Mouse (Mus musculus): ENCODE measurements at regions not wholly inside any gene's neighbourhood (a gene's known extent, or its start where the extent isn't known, plus 50 kb on each side); places are given as distances from the start of the nearest gene placed in this dataset.

- peak; percentile 38 for DNase-seq
These were observed 149.7 kb downstream of the Etv1 start for GRCm38 (mm10) chr12:38928786-38929351.

DNA sequence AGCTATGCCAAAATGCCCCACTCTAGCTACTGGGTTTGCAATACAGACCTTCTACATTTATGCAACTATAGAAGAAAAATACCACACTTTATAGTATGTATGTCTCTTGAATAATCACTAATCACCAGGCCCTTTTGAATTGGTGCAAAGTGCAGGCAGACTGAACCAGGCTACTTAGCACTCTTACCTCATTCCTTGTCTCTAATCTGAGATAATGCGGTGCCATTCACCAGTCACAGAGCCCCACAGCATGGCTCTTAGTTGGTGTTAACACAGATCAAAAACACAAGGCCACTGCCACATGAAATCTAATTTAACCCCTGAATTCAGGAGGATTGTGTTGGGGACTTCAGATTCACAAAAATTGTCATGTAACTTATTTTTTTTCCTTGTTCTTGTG lies 150.5 kb downstream of the Etv1 start:
- DNase-seq, result no peak

DNA sequence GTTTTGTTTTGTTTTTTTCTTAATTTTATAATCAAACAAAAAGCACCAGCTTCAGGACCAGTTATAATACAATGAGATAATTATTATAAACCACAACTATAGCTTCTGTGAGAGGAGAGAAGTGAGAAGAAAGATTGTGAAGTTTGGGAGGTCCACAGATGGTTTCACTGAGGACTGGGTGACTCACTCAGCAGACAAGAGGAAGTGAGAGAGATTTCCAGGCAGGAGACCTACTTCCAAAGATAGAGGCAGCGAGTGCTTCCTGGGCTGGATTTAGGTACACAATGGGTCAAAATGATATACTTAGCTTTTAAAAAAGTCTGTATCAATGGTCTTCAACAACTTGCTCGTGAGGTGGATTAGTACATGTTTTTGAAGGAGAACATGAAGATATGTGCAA lies 152.6 kb downstream of the Etv1 start:
- peak; percentile 19 for DNase-seq

- no peak for DNase-seq
These were observed 180.4 kb downstream of the Etv1 start for GRCm38 (mm10) chr12:38959605-38960004.

- DNase-seq, result no peak
These were observed 183.1 kb downstream of the Etv1 start for GRCm38 (mm10) chr12:38962302-38962701.

DNA sequence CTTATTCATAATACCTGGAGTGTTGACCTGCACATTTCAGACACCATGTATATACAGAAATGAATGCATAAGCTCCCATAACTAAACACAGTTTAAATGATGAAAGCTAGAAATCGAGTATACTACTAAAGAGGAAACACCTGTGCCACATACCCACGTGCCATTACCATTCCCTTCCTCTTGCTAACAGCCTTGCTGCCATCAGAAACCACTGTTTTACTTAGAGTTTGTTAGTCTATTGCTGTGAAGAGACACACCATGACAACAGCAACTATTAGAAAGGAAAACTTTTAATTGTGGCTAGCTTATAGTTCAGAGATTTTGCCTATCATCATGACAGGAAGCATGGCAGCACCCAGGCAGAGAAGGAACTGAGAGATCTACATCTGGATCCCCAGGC lies 191.2 kb downstream of the Etv1 start:
- DNase-seq, result no peak

- DNase-seq, result no peak
These were observed 193.0 kb downstream of the Etv1 start for GRCm38 (mm10) chr12:38972205-38972604.

DNA sequence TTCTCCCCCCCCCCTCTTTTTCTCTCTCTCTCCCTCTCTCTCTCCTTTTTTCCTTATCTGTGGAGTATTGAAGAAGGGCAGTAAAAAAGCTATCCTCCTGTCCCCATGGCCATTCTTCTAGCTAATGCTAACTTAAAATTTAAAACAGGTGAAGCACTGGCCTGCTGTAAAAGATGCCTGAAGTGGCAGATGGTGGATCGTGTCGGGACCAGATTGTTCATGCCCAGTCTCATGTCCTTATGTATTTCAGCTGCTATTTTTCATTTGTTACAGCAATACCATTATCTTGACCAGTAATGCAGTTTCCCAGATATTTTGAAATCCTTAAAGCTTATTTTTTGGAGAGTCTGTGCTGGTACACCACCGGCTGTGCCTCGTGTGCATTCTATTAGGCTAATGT lies 196.3 kb downstream of the Etv1 start:
- DNase-seq, result no peak

DNA sequence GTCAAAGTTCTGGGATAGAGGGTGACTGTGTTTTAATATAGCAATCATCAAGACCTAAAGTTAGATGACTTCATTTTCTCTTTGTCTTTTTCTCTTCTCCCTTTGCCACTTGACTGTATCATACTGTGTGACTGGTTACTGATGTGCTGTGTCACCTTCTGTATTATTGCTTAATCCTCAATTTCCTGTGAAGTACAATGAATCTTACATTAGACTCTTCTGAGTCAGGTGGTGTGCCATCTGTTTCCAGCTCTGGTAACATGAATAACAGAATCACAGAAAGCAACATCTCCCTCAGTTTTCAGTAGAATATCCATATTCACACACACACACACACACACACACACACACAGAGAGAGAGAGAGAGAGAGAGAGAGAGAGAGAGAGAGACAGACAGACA lies 203.2 kb downstream of the Etv1 start:
- DNase-seq, result peak; percentile 6

DNA sequence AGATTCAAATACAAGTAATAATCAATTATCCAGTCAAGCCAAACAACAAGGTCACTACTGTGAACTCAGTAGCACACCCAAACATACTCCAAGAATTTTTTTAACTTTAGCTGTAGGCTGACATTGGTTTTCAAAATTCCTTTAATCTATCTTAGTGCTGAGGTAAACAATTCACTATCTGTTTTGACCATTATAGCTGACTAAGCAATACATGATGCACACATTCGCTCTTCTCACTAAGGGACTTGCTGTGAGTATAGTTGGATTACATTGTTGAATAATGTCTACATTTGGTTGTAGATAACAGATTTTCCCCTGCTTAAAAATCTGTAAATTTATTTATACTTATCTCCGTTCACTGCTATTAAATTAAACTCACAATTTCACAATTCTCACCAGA lies 206.7 kb downstream of the Etv1 start:
- no peak for DNase-seq

- DNase-seq, result no peak
These were observed 207.2 kb downstream of the Etv1 start for GRCm38 (mm10) chr12:38986346-38986745.

GRCm38 (mm10) chr12:38987277-38987676 lies 208.1 kb downstream of the Etv1 start:
- no peak for DNase-seq

GRCm38 (mm10) chr12:38987819-38988218 lies 208.6 kb downstream of the Etv1 start:
- no peak for DNase-seq

DNA sequence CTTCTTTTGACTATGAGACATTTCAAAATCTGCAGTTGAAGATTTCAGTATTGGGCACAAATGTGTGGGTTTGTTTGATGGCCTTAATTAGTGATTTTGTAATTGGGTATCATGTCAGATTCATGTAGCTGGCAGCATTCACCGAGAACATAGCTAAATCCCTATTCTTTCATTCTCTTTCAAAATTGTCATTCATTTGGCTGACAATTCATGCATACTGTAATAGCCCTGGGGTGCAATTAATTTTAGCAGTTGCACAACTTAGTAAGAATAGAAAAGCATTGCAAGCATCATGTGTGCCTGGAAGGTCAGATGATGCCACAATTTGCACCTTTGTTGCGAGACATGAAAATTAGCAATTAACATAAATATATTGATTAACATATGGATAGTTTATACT lies 248.0 kb downstream of the Etv1 start:
- DNase-seq, result no peak

GRCm38 (mm10) chr12:39027948-39028347 lies 248.8 kb downstream of the Etv1 start:
- DNase-seq, result no peak

- no peak for DNase-seq
These were observed 254.8 kb downstream of the Etv1 start for GRCm38 (mm10) chr12:39033982-39034381.

GRCm38 (mm10) chr12:39036466-39037037 lies 257.4 kb downstream of the Etv1 start:
- DNase-seq, result no peak

GRCm38 (mm10) chr12:39038077-39038476 lies 258.9 kb downstream of the Etv1 start:
- DNase-seq, result peak; percentile 30

GRCm38 (mm10) chr12:39038656-39039055 lies 259.5 kb downstream of the Etv1 start:
- peak; percentile 10 for DNase-seq

DNA sequence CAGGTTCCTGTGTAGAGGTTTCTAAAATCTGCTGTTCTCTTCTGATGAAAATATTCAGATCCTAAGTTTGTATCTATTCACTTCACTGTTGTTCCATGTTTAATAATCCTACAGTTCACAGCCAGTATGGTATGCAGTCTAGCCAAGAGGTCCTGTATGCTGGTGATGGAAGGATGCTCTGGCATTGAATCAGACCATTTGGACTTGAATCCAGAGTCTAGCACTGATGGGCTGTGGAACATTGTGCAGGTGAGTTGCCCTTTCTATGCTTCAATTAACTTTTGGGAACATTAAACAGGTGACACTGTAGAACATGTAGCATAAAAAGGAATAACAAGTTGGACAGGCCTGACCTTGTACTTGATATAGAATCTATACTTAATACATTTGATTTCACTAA lies 267.9 kb downstream of the Etv1 start:
- DNase-seq, result no peak

- DNase-seq, result peak; percentile 29
These were observed 269.3 kb downstream of the Etv1 start for GRCm38 (mm10) chr12:39048441-39048840.

GRCm38 (mm10) chr12:39048958-39049357 lies 269.8 kb downstream of the Etv1 start:
- DNase-seq, result no peak

DNA sequence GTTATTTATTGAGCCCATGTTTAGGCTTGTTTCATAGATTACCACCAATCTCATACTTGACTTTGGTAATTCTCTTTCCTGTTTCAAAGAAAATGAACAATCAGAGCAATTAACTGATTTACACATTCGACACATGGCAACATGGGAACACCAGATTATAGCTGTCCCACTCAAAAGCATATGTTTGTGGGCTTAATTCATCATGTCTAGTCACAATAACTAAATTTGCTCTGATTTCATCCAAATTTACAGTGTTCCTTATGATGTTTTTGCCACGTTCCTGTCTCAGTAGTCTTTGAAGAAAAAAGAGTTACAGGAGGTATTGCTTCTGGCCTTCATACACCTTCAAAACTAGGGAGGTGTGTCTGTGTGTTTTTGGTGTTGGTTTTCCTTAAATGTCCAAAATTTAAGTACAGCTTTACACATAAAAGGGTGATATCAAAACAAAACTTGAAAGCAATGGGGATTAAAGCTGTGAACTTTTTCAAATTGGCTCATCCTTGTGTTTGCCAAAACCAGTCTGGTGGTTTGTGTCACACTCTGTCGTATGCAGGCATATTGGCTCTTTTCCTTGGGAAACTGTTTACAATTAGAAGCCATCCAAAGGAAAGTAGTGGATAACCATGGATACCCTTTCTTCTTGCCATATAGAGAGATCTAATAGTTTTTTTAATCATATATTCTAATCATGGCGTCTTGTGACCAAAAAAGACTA lies 291.3 kb downstream of the Etv1 start:
- DNase-seq, result no peak

DNA sequence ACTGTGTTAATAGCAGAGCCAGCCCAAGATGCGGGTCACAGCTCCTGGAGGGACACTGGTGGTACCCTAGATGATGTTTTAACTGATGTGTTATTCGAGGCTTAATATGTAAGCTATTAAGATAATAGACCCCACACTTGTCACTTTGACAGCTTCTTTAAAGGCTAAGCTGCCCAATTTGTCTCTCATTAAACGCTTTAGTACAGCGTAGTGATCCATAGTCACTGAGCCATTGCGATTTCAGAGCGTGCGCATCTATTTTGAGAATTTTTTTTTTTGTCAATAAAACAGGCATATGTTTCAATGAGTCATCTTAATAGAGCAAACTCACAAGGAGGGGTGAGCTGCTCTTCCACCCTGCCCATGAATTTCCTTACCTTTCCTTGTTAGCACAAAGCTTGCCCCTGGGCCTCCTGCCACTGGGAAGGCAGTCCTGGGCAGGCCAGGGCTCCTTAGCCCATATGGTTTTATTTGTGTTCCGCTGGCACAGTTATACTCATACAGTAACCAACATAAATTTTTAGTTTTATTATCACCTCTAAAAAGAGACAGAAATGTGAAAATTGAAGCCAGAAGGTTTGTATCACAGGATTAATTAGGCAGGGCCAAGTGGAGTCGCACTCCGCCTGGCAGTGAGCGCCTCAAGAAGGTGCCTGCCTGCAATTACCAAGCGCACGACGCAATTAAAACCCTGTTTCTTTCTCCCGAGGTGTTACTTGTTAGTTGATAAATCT lies 294.3 kb downstream of the Etv1 start:
- no peak for DNase-seq
